Mouse (Mus musculus) cerebellum, postnatal 4 days (tissue): Measurements from ENCODE around the gene Zfp2.

Experiments used
- DNase-seq, 2 experiments: peaks; one replicate each; pipeline ENCODE4 v3.0.0; 2022; ENCODE audit warnings: low spot score in 2 of 2, mixed read lengths in 1 of 2

Zfp2 gene

GRCm38 (mm10) chr11:50878641-50879040, 37.3 kb downstream of the Zfp2 start:
- DNase-seq: no peak

DNA sequence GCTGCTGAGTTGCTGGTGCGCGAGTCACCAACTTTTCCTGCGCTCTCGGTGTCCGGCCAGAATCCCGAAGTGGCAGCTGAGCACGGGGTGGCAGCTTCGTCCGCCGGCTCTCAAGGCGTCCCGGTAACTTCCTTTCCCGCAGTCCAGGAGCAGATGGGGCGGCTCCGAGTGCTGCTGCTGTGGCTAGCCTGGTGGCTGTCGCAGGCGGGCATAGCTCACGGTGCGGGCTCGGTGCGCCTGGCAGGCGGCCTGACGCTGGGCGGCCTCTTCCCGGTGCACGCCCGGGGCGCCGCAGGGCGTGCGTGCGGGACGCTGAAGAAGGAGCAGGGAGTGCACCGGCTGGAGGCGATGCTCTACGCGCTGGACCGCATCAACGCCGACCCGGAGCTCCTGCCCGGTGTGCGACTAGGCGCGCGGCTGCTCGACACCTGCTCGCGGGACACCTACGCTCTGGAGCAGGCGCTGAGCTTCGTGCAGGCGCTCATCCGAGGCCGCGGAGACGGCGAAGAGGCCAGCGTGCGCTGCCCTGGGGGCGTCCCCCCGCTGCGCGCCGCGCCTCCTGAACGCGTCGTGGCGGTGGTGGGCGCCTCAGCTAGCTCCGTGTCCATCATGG, 64.9 kb downstream of the Zfp2 start:
- no peak for DNase-seq

DNA sequence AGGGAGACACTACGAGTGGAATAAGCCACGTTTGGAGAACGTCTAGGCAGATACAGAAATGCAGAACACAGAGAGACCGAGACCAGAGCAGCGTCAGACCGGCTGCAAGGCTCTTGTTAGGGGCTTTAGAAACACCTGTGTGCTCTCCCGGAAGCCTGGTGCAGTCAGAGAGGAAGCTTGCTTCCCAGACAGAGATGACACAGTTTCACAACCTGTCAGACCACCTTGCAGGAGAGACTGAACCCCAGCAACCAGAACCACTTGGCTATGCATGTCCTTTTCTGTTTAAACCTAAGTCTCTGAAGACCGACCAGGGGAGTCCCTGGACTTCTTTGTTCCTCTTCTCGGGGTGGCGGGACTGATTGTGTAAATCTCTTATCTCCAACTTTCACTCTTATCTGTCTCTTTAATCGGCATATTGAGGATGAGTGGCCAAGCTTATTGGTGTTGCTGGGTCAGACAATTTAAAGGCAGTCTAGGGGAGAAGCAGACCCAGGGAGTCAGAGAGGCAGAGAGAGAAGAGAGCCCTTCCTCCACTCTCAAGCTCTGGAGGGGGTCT, 65.7 kb downstream of the Zfp2 start, which contains the start of gene Grm6:
Grm6 (plus strand) TSS at position 509 of the 559 bp plus-strand sequence.
- no peak for DNase-seq

DNA sequence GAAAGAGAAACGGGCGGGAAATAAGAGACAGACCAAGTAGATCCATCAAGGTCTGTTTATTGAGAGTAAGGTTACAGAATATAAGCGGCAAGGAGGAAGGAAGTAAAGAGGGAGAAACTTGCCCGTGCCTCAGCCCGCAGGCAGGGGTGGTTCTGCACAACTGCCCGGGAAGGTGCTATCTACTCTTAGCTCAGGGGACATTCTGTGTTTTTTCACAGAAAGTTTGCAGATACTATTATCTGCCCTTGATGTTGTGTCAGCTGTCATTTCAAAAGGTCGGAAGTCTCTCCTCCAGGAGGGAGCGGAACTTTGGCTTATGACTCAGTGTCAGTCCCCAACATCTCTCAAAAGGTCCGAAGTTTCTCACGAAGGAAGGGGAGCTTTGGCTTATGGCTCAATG, 66.7 kb downstream of the Zfp2 start:
- no peak for DNase-seq
